Mouse (Mus musculus) neural tube, embryonic 11.5 days (tissue): ENCODE results near the gene Dmkn. TPM values are rescaled to one million over a fixed set of nuclear protein-coding genes. Genes with fewer than 3 reads are reported as not detected.

ENCODE experiments used
- ATAC-seq: fragments of 200-750 bp; cut with Nextera tagmentation; 2 replicates; pipeline ENCODE4 v1.8.0; 2017; ENCODE audit warnings: moderate number of reproducible peaks, mild to moderate bottlenecking, moderate TSS enrichment, moderate library complexity; ENCODE audit not compliant: insufficient read depth, low FRiP score, low TSS enrichment
- DNase-seq: peaks from one replicate; pipeline ENCODE4 v3.0.0-alpha.2; 2015; ENCODE audit warnings: low spot score
- H3K27ac ChIP-seq: fragments of 300-500 bp; sonication (generic); 2 replicates; pipeline ENCODE4 v1.5.1; 2014; ENCODE audit warnings: low read depth, mild to moderate bottlenecking, low read length
- H3K27me3 ChIP-seq: fragments of 300-500 bp; sonication (generic); 2 replicates; pipeline ENCODE4 v1.6.1; 2014; ENCODE audit warnings: mild to moderate bottlenecking, low read length, mixed read lengths; ENCODE audit not compliant: control insufficient read depth, insufficient read depth
- H3K36me3 ChIP-seq: fragments of 300-500 bp; sonication (generic); 2 replicates; pipeline ENCODE4 v1.6.1; 2014; ENCODE audit warnings: mild to moderate bottlenecking, low read length, moderate library complexity, mixed read lengths; ENCODE audit not compliant: control insufficient read depth, insufficient read depth
- H3K4me1 ChIP-seq: fragments of 300-500 bp; sonication (generic); 2 replicates; pipeline ENCODE4 v1.6.1; 2014; ENCODE audit warnings: low read length, mixed read lengths; ENCODE audit not compliant: control insufficient read depth, insufficient read depth
- H3K4me2 ChIP-seq: fragments of 300-500 bp; sonication (generic); 2 replicates; pipeline ENCODE4 v1.6.1; 2014; ENCODE audit warnings: low read depth, mild to moderate bottlenecking, moderate library complexity
- H3K4me3 ChIP-seq: fragments of 300-500 bp; sonication (generic); 2 replicates; pipeline ENCODE4 v1.5.1; 2014; ENCODE audit warnings: low read depth, low read length
- H3K9ac ChIP-seq: fragments of 300-500 bp; sonication (generic); 2 replicates; pipeline ENCODE4 v1.6.1; 2014; ENCODE audit warnings: mild to moderate bottlenecking, low read length
- H3K9me3 ChIP-seq: fragments of 300-500 bp; sonication (generic); 2 replicates; pipeline ENCODE4 v1.6.1; 2016; ENCODE audit warnings: low read length; ENCODE audit not compliant: control insufficient read depth
- whole genome bisulfite sequencing: fragments of 180-500 bp; shearing (Covaris S2); extraction: QIAGEN DNeasy Blood & Tissue Kit; methylation state at CpG from one replicate; pipeline ENCODE4 v1.1.7; 2014; 5-methylcytosine and 5-hydroxymethylcytosine counted together
- polyA plus RNA-seq: library from polyadenylated mRNA; unstranded; fragments of >200 nt; fragmentation: Nextera tagmentation; extraction: Ambion mirVana; gene quantifications from 2 replicates; pipeline ENCODE4 v1.2.1, GENCODE M21; 2014

Dmkn gene
- polyA plus RNA-seq, 1 experiment from 2014 or later: not detected

- DNase-seq (no peak), ATAC-seq (no peak)
- Histone ChIP-seq H3K36me3 (no peaks in the 10 kb centered on the region), H3K27me3 (no peaks in the 10 kb centered on the region), H3K4me2 (no peak overlapping the region), H3K4me3 (no peak overlapping the region), H3K27ac (no peak overlapping the region), H3K9ac (no peak overlapping the region), H3K4me1 (no peaks in the 10 kb centered on the region), H3K9me3 (no peaks in the 10 kb centered on the region)
- 72% methylated on average over 1 of the region's 1 CpGs for WGBS
Measured at GRCm38 (mm10) chr7:30796790-30797189, 33.2 kb downstream of the Dmkn start.

GRCm38 (mm10) chr7:30800653-30801052, 37.1 kb downstream of the Dmkn start:
- Histone ChIP-seq H3K4me3 (no peak overlapping the region), H3K9ac (no peak overlapping the region), H3K36me3 (no peaks in the 10 kb centered on the region), H3K27me3 (no peaks in the 10 kb centered on the region), H3K4me1 (no peaks in the 10 kb centered on the region), H3K9me3 (0 out of 2 replicates have a peak, but pooled peaks cover 3% of the 10 kb centered on the region), H3K27ac (no peak overlapping the region), H3K4me2 (no peak overlapping the region)
- no peak for DNase-seq
- ATAC-seq: no peak

- 92% methylated on average over 3 of the region's 3 CpGs for WGBS
- H3K27me3 ChIP-seq: no peaks in the 10 kb centered on the region
- ATAC-seq (no peak), DNase-seq (no peak)
- no peak overlapping the region for H3K4me3 ChIP-seq
- H3K36me3 ChIP-seq: no peaks in the 10 kb centered on the region
- H3K4me1 ChIP-seq: no peaks in the 10 kb centered on the region
- no peak overlapping the region for H3K27ac ChIP-seq
- H3K9me3 ChIP-seq: 0 out of 2 replicates have a peak, but pooled peaks cover 3% of the 10 kb centered on the region
- H3K9ac ChIP-seq: no peak overlapping the region
- no peak overlapping the region for H3K4me2 ChIP-seq
Measured at GRCm38 (mm10) chr7:30803256-30803655, 39.7 kb downstream of the Dmkn start.

- Histone ChIP-seq H3K9ac (no peak overlapping the region), H3K9me3 (0 out of 2 replicates have a peak, but pooled peaks cover 3% of the 10 kb centered on the region), H3K4me2 (no peak overlapping the region), H3K4me1 (no peaks in the 10 kb centered on the region), H3K27ac (no peak overlapping the region), H3K27me3 (no peaks in the 10 kb centered on the region), H3K4me3 (no peak overlapping the region), H3K36me3 (no peaks in the 10 kb centered on the region)
- 80% methylated on average over 9 of the region's 9 CpGs for WGBS
- no peak for DNase-seq
- ATAC-seq: no peak
Measured at GRCm38 (mm10) chr7:30804026-30804715, 40.6 kb downstream of the Dmkn start.

GRCm38 (mm10) chr7:30805924-30806323, 42.4 kb downstream of the Dmkn start:
- Histone ChIP-seq H3K36me3 (no peaks in the 10 kb centered on the region), H3K27ac (no peak overlapping the region), H3K4me1 (no peaks in the 10 kb centered on the region), H3K4me2 (no peak overlapping the region), H3K27me3 (no peaks in the 10 kb centered on the region), H3K4me3 (no peak overlapping the region), H3K9me3 (0 out of 2 replicates have a peak, but pooled peaks cover 3% of the 10 kb centered on the region), H3K9ac (no peak overlapping the region)
- WGBS: 45% methylated on average over 6 of the region's 6 CpGs
- no peak for ATAC-seq
- no peak for DNase-seq

- Histone ChIP-seq H3K27me3 (no peaks in the 10 kb centered on the region), H3K9ac (no peak overlapping the region), H3K4me2 (no peak overlapping the region), H3K27ac (no peak overlapping the region), H3K9me3 (no peaks in the 10 kb centered on the region), H3K4me3 (no peak overlapping the region), H3K36me3 (no peaks in the 10 kb centered on the region), H3K4me1 (no peaks in the 10 kb centered on the region)
- ATAC-seq: no peak
- no peak for DNase-seq
- 60% methylated on average over 6 of the region's 6 CpGs for WGBS
Measured at GRCm38 (mm10) chr7:30810319-30810718, 46.8 kb downstream of the Dmkn start.

GRCm38 (mm10) chr7:30811757-30812290, 48.3 kb downstream of the Dmkn start:
- WGBS: 55% methylated on average over 9 of the region's 9 CpGs
- no peaks in the 10 kb centered on the region for H3K27me3 ChIP-seq

GRCm38 (mm10) chr7:30812291-30812807, 48.8 kb downstream of the Dmkn start:
- Histone ChIP-seq H3K27ac (no peak overlapping the region), H3K27me3 (no peaks in the 10 kb centered on the region), H3K4me3 (no peak overlapping the region), H3K4me1 (no peaks in the 10 kb centered on the region), H3K4me2 (no peak overlapping the region), H3K9me3 (no peaks in the 10 kb centered on the region), H3K9ac (no peak overlapping the region), H3K36me3 (no peaks in the 10 kb centered on the region)
- no peak for ATAC-seq
- no peak for DNase-seq
- WGBS: 51% methylated on average over 6 of the region's 6 CpGs

More at GRCm38 (mm10) chr7:30811757-30812290, 48.3 kb downstream of the Dmkn start:
- Histone ChIP-seq H3K36me3 (no peaks in the 10 kb centered on the region), H3K4me3 (no peak overlapping the region), H3K27ac (no peak overlapping the region), H3K4me1 (no peaks in the 10 kb centered on the region), H3K9ac (no peak overlapping the region), H3K4me2 (no peak overlapping the region), H3K9me3 (no peaks in the 10 kb centered on the region)
- DNase-seq (no peak), ATAC-seq (no peak)

- ATAC-seq: no peak
- no peaks in the 10 kb centered on the region for H3K27me3 ChIP-seq
- no peaks in the 10 kb centered on the region for H3K9me3 ChIP-seq
- no peak overlapping the region for H3K4me3 ChIP-seq
- H3K9ac ChIP-seq: no peak overlapping the region
- no peak for DNase-seq
- H3K36me3 ChIP-seq: no peaks in the 10 kb centered on the region
- no peak overlapping the region for H3K27ac ChIP-seq
- no peak overlapping the region for H3K4me2 ChIP-seq
- no peaks in the 10 kb centered on the region for H3K4me1 ChIP-seq
- WGBS: 73% methylated on average over 6 of the region's 6 CpGs
Measured at GRCm38 (mm10) chr7:30820131-30820530, 56.6 kb downstream of the Dmkn start.
